ENCODE assay signal across 19 mouse cellular contexts in genomic region chr3:27760278-27760677, GRCm38 (mm10).
"Had no signal": no experiment of that assay in that cellular context is flagged by ENCODE, and none has a peak within 500 bp of the region (broad histone marks: within the 10 kb centered on the region; RNA-seq: fewer than 3 reads in every experiment).

No protein-coding gene starts in this region.

- H3K4me3 ChIP-seq: liver, embryonic 12.5 days; lung, embryonic 15.5 days; midbrain, embryonic 10.5 days; midbrain, embryonic 12.5 days; myocyte; neural tube, embryonic 13.5 days; neural tube, embryonic 15.5 days had no signal

- H3K9me3 ChIP-seq: liver, embryonic 12.5 days; lung, embryonic 15.5 days; midbrain, embryonic 10.5 days; midbrain, embryonic 12.5 days; neural tube, embryonic 13.5 days; neural tube, embryonic 15.5 days had no signal

- H3K4me1 ChIP-seq: liver, embryonic 12.5 days; midbrain, embryonic 12.5 days; neural tube, embryonic 13.5 days; neural tube, embryonic 15.5 days had no signal

- H3K27ac ChIP-seq: liver, embryonic 12.5 days; liver, embryonic 14.5 days; lung, embryonic 15.5 days; midbrain, embryonic 10.5 days; midbrain, embryonic 12.5 days; neural tube, embryonic 13.5 days; neural tube, embryonic 15.5 days had no signal

- H3K9ac ChIP-seq: liver, embryonic 12.5 days; liver, embryonic 14.5 days; lung, embryonic 15.5 days; midbrain, embryonic 12.5 days; neural tube, embryonic 13.5 days; neural tube, embryonic 15.5 days had no signal

- DNase-seq: lung, postnatal 4 days; midbrain, embryonic 14.5 days; retina, postnatal 1 day; right cerebral cortex, adult 18-20 months; right cerebral cortex, postnatal 25 days; right cerebral cortex, postnatal 4 days; spleen, adult 18-20 months; thymus, adult 18-20 months; thymus, postnatal 14 days; thymus, postnatal 36 days had no signal

- H3K36me3 ChIP-seq: liver, embryonic 12.5 days; lung, embryonic 15.5 days; midbrain, embryonic 10.5 days; midbrain, embryonic 12.5 days; neural tube, embryonic 13.5 days; neural tube, embryonic 15.5 days had no signal

- H3K4me2 ChIP-seq: liver, embryonic 12.5 days; lung, embryonic 15.5 days; midbrain, embryonic 12.5 days; neural tube, embryonic 13.5 days; neural tube, embryonic 15.5 days had no signal

- ATAC-seq: liver, embryonic 12.5 days; midbrain, embryonic 16.5 days had no signal

- H3K27me3 ChIP-seq: liver, embryonic 12.5 days; lung, embryonic 15.5 days; midbrain, embryonic 12.5 days; neural tube, embryonic 13.5 days; neural tube, embryonic 15.5 days had no signal
